ENCODE assay signal across 8 mouse cellular contexts in genomic region chr6:87850900-87851614, GRCm38 (mm10). TPM values are rescaled to one million over a fixed set of nuclear protein-coding genes. Genes with fewer than 3 reads are reported as not detected.
DNase-seq lines count a peak whose midpoint lies in the region; ATAC-seq and TF ChIP-seq lines count a peak whose summit lies in the region.

Cnbp (minus strand) TSS chr6:87851106.

- peak; percentile 83 for DNase-seq in MEL-GATA-1-ER (ENCODE audit: extremely low read depth, low read depth)
- peak; percentile 96 for DNase-seq in cerebellum, adult 8-10 months
- DNase-seq in hindbrain, embryonic 10.5 days (ENCODE audit: low spot score) = peak; percentile 96
- peak; percentile 97 for DNase-seq in layer of hippocampus, adult 9-11 months
- peak; percentile 98 for DNase-seq in lung, postnatal 0 days (ENCODE audit: low spot score)
- peak; percentile 95 for DNase-seq in ovary, postnatal 14 days (ENCODE audit: low spot score)
- peak; percentile 98 for DNase-seq in thymus, postnatal 14 days

- H3K4me2 ChIP-seq in lung, postnatal 0 days (replicated peaks; ENCODE audit: low read depth, low read length) = peak within 1 kb of the TSS; percentile 89

- no peaks in the 10 kb centered on the region for H3K27me3 ChIP-seq in hindbrain, embryonic 10.5 days (ENCODE audit: insufficient read depth, poor library complexity, severe bottlenecking)
- no peaks in the 10 kb centered on the region for H3K27me3 ChIP-seq in lung, postnatal 0 days (replicated peaks; ENCODE audit: insufficient read depth, low read length)

- peak within 1 kb of the TSS; percentile 99 for H3K27ac ChIP-seq in hindbrain, embryonic 10.5 days
- peak within 1 kb of the TSS; percentile 97 for H3K27ac ChIP-seq in lung, postnatal 0 days (ENCODE audit: low read length)

- TF ChIP-seq EP300 in lung, postnatal 0 days (IDR thresholded peaks at IDR 0.05) = no peak

- no peak; the same call in 1 of the 2 replicates for TF ChIP-seq CTCF in lung, postnatal 0 days (IDR thresholded peaks at IDR 0.05)

- under 1% methylated on average over 55 of the region's 55 CpGs for WGBS in hindbrain, embryonic 10.5 days
- 2% methylated on average over 54 of the region's 55 CpGs for WGBS in lung, postnatal 0 days

- no peaks in the 10 kb centered on the region for H3K9me3 ChIP-seq in hindbrain, embryonic 10.5 days
- H3K9me3 ChIP-seq in lung, postnatal 0 days (ENCODE audit: low read length) = no peaks in the 10 kb centered on the region

- ATAC-seq in frontal cortex, adult (ENCODE audit: low TSS enrichment) = peak; percentile 94
- peak; percentile 99 for ATAC-seq in lung, postnatal 0 days

- peaks cover 39% of the 10 kb centered on the region for H3K4me1 ChIP-seq in hindbrain, embryonic 10.5 days (replicated peaks)
- H3K4me1 ChIP-seq in lung, postnatal 0 days (ENCODE audit: insufficient read depth, low read depth, low read length) = peaks cover 7% of the 10 kb centered on the region

- peak within 1 kb of the TSS; percentile 98 for H3K4me3 ChIP-seq in hindbrain, embryonic 10.5 days
- H3K4me3 ChIP-seq in lung, postnatal 0 days (ENCODE audit: low read depth, low read length) = peak within 1 kb of the TSS; percentile 88

- H3K36me3 ChIP-seq in hindbrain, embryonic 10.5 days = peaks cover 29% of the 10 kb centered on the region
- no peaks in the 10 kb centered on the region for H3K36me3 ChIP-seq in lung, postnatal 0 days (ENCODE audit: insufficient read depth, low read length)

- peak within 1 kb of the TSS; percentile 99 for H3K9ac ChIP-seq in lung, postnatal 0 days (replicated peaks; ENCODE audit: low read depth)

RNA-seq across cellular contexts. Expression of gene Cnbp, which starts in this region (rescaled TPM):
- 1,080 and 1,309 TPM in 2 replicates for polyA plus RNA-seq in hindbrain, embryonic 10.5 days (2016; fragmentation: Nextera tagmentation; extraction: Ambion mirVana)
- polyA plus RNA-seq in lung, postnatal 0 days (2015; fragmentation: Nextera tagmentation; extraction: Ambion mirVana) = 565 and 604 TPM in 2 replicates

Comparison
In these comparisons a context has a peak if more than half of its experiments do, and no peak if none do; other contexts are left out.
1. Peak in every context shown above with its lines: DNase-seq, ATAC-seq, H3K4me3 ChIP-seq and H3K27ac ChIP-seq.